8 mouse cellular contexts compared by ENCODE assay signal in the genomic region with DNA sequence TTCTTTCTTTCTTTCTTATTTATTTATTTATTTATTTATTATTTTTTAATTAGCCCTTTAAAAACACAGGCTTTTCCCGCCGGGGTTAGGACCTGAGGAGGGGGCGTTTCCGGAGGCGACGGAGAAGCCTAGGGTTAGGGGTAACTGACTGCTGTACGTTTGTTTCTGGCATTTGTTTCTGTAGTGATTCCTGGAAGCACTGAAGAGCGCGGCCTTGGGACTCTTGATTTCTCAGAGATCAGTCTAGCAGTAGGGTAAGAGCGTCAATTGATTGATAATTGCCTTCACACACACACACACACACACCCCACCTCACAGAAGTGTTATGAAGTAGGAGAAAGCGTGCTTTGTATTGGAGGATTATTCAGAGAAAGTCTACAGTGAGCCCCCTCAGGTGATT. TPM values are rescaled to one million over a fixed set of nuclear protein-coding genes. Genes with fewer than 3 reads are reported as not detected.
DNase-seq lines count a peak whose midpoint lies in the region; ATAC-seq and TF ChIP-seq lines count a peak whose summit lies in the region.

No protein-coding gene starts in this region.

- no peak for TF ChIP-seq CTCF in left cerebral cortex, adult 2 months (IDR thresholded peaks at IDR 0.05)

- no peak for ATAC-seq in heart, embryonic 16.5 days (replicated peaks; ENCODE audit: extremely low read depth, insufficient read depth, low FRiP score)
- ATAC-seq in midbrain, embryonic 11.5 days (ENCODE audit: low FRiP score): peak; percentile 25; the same call in 1 of the 2 replicates

- H3K4me3 ChIP-seq in left cerebral cortex, adult 2 months: peak overlapping the region; percentile 93
- peak overlapping the region; percentile 98 for H3K4me3 ChIP-seq in brown adipose tissue, adult 24 weeks (ENCODE audit: insufficient read depth, low read depth, low read length)
- H3K4me3 ChIP-seq in heart, embryonic 16.5 days (ENCODE audit: low read length): peak overlapping the region; percentile 75
- H3K4me3 ChIP-seq in midbrain, embryonic 11.5 days (ENCODE audit: low read depth, low read length): peak overlapping the region; percentile 90

- intact Hi-C loops in left cerebral cortex, adult 2 months (cut with DNase I): loop anchor here (2.0 to 10.0 kb wide), 3 partner anchors 182 to 784 kb away; a partner anchor contains a TSS
- intact Hi-C loops in left cerebral cortex, postnatal 14 days (cut with DNase I): no loop called here

- no peaks in the 10 kb centered on the region for H3K9me3 ChIP-seq in heart, embryonic 16.5 days (replicated peaks; ENCODE audit: control insufficient read depth, low read length)
- no peaks in the 10 kb centered on the region for H3K9me3 ChIP-seq in midbrain, embryonic 11.5 days (ENCODE audit: control insufficient read depth, low read length)

- no peak for DNase-seq in left cerebral cortex, adult 2 months (ENCODE audit: extremely low spot score in 1 of 2, low spot score in 2 of 2)
- DNase-seq in left cerebral cortex, postnatal 14 days (ENCODE audit: low spot score in 2 of 2): no peak
- DNase-seq in midbrain, embryonic 11.5 days (ENCODE audit: low spot score, missing footprints): peak; percentile 87
- no peak for DNase-seq in left cerebral cortex, adult 18-20 months (ENCODE audit: low spot score in 2 of 2)
- DNase-seq in layer of hippocampus, adult 9-10 months (ENCODE audit: low spot score): no peak
- DNase-seq in ovary, adult 18-20 months (ENCODE audit: low spot score): no peak

- H3K27ac ChIP-seq in left cerebral cortex, adult 2 months: peak overlapping the region; percentile 81
- no peak overlapping the region for H3K27ac ChIP-seq in brown adipose tissue, adult 24 weeks (replicated peaks; ENCODE audit: low read depth, low read length)
- H3K27ac ChIP-seq in heart, embryonic 16.5 days (ENCODE audit: low read length): no peak overlapping the region
- H3K27ac ChIP-seq in midbrain, embryonic 11.5 days (ENCODE audit: low read depth, low read length): no peak overlapping the region

- WGBS in heart, embryonic 16.5 days: 7% methylated on average over 11 of the region's 11 CpGs
- 6% methylated on average over 11 of the region's 11 CpGs for WGBS in midbrain, embryonic 11.5 days

- H3K4me1 ChIP-seq in brown adipose tissue, adult 24 weeks (ENCODE audit: control insufficient read depth, insufficient read depth, insufficient read length, low read length): 0 out of 2 replicates have a peak, but pooled peaks cover 3% of the 10 kb centered on the region
- peaks cover 7% of the 10 kb centered on the region for H3K4me1 ChIP-seq in heart, embryonic 16.5 days (ENCODE audit: control insufficient read depth, insufficient read depth, low read length)
- H3K4me1 ChIP-seq in midbrain, embryonic 11.5 days (ENCODE audit: control insufficient read depth, insufficient read depth, low read length): peaks cover 7% of the 10 kb centered on the region; the same call in 1 of the 2 replicates

- no peaks in the 10 kb centered on the region for H3K27me3 ChIP-seq in heart, embryonic 16.5 days (ENCODE audit: control insufficient read depth, insufficient read depth, low read length)
- peaks cover 4% of the 10 kb centered on the region for H3K27me3 ChIP-seq in midbrain, embryonic 11.5 days (ENCODE audit: control insufficient read depth, insufficient read depth, low read length)

- peak overlapping the region; percentile 94 for H3K4me2 ChIP-seq in heart, embryonic 16.5 days (ENCODE audit: low read depth, low read length)
- peak overlapping the region; percentile 83 for H3K4me2 ChIP-seq in midbrain, embryonic 11.5 days

- peak overlapping the region; percentile 87 for H3K9ac ChIP-seq in heart, embryonic 16.5 days (ENCODE audit: low read length)
- peak overlapping the region; percentile 93 for H3K9ac ChIP-seq in midbrain, embryonic 11.5 days (ENCODE audit: low read length)

- H3K36me3 ChIP-seq in heart, embryonic 16.5 days (ENCODE audit: control insufficient read depth, insufficient read depth): no peaks in the 10 kb centered on the region
- no peaks in the 10 kb centered on the region for H3K36me3 ChIP-seq in midbrain, embryonic 11.5 days (ENCODE audit: control insufficient read depth, insufficient read depth, low read length)

RNA-seq across cellular contexts. Expression of a gene that starts 0.6 kb away (rescaled TPM):
- 10 to 100 TPM; 41.9 to 49.2 TPM for total RNA-seq in left cerebral cortex, adult 2 months (2021)
- 10 to 100 TPM; 25.5 to 32.0 TPM for total RNA-seq in left cerebral cortex, postnatal 14 days (2021)
- 15.3 and 17.4 TPM in 2 replicates for polyA plus RNA-seq in brown adipose tissue, adult 24 weeks (2012; ENCODE audit: insufficient read depth, insufficient read length, missing spikeins)
- polyA plus RNA-seq in heart, embryonic 16.5 days (2015; fragmentation: Nextera tagmentation; extraction: Ambion mirVana): 21.2 and 21.6 TPM in 2 replicates
- polyA plus RNA-seq in midbrain, embryonic 11.5 days (2014; fragmentation: Nextera tagmentation; extraction: Ambion mirVana): 73.6 and 85.6 TPM in 2 replicates
- 10 to 100 TPM; 47.8 to 47.9 TPM for total RNA-seq in left cerebral cortex, adult 18-20 months (2021)

RNA-seq across cellular contexts. Expression of a gene that starts 44.1 kb away (rescaled TPM):
- total RNA-seq in left cerebral cortex, adult 2 months (2021): 10 to 100 TPM; 36.5 to 40.2 TPM
- 10 to 100 TPM; 36.9 to 37.6 TPM for total RNA-seq in left cerebral cortex, postnatal 14 days (2021)
- polyA plus RNA-seq in brown adipose tissue, adult 24 weeks (2012; ENCODE audit: insufficient read depth, insufficient read length, missing spikeins): 1.2 and 4.3 TPM in 2 replicates
- polyA plus RNA-seq in heart, embryonic 16.5 days (2015; fragmentation: Nextera tagmentation; extraction: Ambion mirVana): 1.8 and 4.8 TPM in 2 replicates
- polyA plus RNA-seq in midbrain, embryonic 11.5 days (2014; fragmentation: Nextera tagmentation; extraction: Ambion mirVana): 1.5 and 1.7 TPM in 2 replicates
- 10 to 100 TPM; 32.4 to 33.6 TPM for total RNA-seq in left cerebral cortex, adult 18-20 months (2021)

RNA-seq across cellular contexts. Expression of a gene that starts 46.0 kb away (rescaled TPM):
- total RNA-seq in left cerebral cortex, adult 2 months (2021): 1 to 10 TPM; 1.3 to 1.4 TPM
- total RNA-seq in left cerebral cortex, postnatal 14 days (2021): under 1 TPM; 0.37 to 0.97 TPM
- 9.2 and 10.5 TPM in 2 replicates for polyA plus RNA-seq in brown adipose tissue, adult 24 weeks (2012; ENCODE audit: insufficient read depth, insufficient read length, missing spikeins)
- 0.62 and 0.79 TPM in 2 replicates for polyA plus RNA-seq in heart, embryonic 16.5 days (2015; fragmentation: Nextera tagmentation; extraction: Ambion mirVana)
- 0.86 and 1.9 TPM in 2 replicates for polyA plus RNA-seq in midbrain, embryonic 11.5 days (2014; fragmentation: Nextera tagmentation; extraction: Ambion mirVana)
- 1 to 10 TPM in 1 of 2 experiments, under 1 TPM in 1; 0.94 to 1.7 TPM for total RNA-seq in left cerebral cortex, adult 18-20 months (2021)

RNA-seq across cellular contexts. Expression of a gene that starts 46.1 kb away (rescaled TPM):
- total RNA-seq in left cerebral cortex, adult 2 months (2021): 10 to 100 TPM; 77.8 to 92.1 TPM
- total RNA-seq in left cerebral cortex, postnatal 14 days (2021): 10 to 100 TPM; 64.0 to 70.2 TPM
- polyA plus RNA-seq in brown adipose tissue, adult 24 weeks (2012; ENCODE audit: insufficient read depth, insufficient read length, missing spikeins): 18.4 and 23.8 TPM in 2 replicates
- polyA plus RNA-seq in heart, embryonic 16.5 days (2015; fragmentation: Nextera tagmentation; extraction: Ambion mirVana): 53.0 and 54.4 TPM in 2 replicates
- polyA plus RNA-seq in midbrain, embryonic 11.5 days (2014; fragmentation: Nextera tagmentation; extraction: Ambion mirVana): 78.4 and 84.6 TPM in 2 replicates
- 10 to 100 TPM; 79.6 to 84.8 TPM for total RNA-seq in left cerebral cortex, adult 18-20 months (2021)
